Mouse (Mus musculus) ovary, adult 18-20 months (tissue): ENCODE data around the gene Rpl38.

Source experiments
- DNase-seq: peaks from one replicate; pipeline ENCODE4 v3.0.0; 2022; ENCODE audit warnings: low spot score, mixed read lengths

Gene Rpl38

DNA sequence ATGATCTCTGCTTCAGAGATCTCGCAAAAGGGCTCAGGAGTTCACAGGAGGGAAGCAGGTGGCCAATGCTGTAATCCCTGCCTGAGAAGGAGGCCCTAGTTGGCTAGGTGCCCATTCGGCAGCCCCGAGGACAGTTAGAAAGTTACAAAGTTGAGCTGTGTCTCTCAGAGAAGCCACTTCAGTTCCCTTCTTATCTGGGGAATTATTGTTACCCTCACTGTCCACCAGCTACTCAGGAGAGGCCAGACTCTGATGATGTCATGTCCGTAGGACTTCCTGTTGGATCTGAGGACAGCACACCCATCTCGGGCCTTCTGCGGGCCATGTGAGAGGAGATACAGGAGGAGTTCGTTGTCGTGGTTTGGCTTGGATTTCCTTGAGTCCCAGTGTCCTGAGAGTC lies 11.3 kb downstream of the Rpl38 start:
- no peak for DNase-seq

DNA sequence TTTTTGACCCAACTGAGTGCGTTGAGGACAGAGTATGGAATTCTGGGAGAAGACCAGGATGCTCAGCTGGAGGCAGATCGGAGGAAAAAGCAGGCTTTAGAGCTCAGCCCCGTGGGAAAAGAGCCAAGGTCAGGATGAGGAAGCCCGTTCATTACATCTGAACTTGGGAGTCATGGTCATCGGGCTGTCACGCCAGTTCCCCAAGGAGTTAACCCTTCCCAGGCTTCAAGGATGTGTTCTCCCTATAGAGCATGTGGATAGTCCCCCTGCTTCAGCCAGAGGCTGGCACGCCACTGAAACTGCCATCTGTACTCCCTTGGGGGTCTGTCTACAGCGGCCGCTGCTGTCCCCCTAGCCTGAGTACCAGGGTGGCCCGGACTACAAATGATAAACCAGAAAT lies 12.0 kb downstream of the Rpl38 start:
- peak; percentile 52 for DNase-seq

- DNase-seq: no peak
These were observed 12.7 kb downstream of the Rpl38 start for GRCm38 (mm10) chr11:114681054-114681453.

DNA sequence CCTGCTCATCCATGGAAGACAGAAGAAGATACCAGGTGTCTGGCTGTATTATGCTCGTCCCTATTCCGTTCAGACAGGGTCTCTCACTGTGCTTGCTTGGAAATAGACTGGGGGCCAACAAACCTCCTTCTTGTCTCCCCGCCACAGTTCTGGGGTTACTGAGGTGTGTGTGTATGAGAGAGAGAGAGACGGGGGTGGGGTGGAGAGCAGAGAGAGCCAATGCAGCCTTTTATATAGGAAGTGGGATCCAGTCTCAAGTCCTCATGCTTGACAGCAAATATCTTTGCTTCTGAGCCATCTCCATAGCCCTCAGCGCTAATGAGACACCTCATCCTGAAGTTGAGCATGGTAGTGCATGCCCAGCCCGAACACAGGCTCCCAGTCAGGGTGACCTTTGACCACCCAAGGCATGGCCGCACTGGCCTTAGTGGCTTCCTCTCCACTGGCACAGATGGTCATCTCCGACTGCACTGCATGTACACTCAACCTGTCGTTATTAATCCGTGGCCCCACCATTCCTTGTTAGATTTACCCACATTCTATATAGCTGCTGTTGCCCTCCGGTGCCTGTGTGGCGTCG lies 14.1 kb downstream of the Rpl38 start:
- no peak for DNase-seq

GRCm38 (mm10) chr11:114683029-114683721 lies 14.9 kb downstream of the Rpl38 start:
- no peak for DNase-seq

DNA sequence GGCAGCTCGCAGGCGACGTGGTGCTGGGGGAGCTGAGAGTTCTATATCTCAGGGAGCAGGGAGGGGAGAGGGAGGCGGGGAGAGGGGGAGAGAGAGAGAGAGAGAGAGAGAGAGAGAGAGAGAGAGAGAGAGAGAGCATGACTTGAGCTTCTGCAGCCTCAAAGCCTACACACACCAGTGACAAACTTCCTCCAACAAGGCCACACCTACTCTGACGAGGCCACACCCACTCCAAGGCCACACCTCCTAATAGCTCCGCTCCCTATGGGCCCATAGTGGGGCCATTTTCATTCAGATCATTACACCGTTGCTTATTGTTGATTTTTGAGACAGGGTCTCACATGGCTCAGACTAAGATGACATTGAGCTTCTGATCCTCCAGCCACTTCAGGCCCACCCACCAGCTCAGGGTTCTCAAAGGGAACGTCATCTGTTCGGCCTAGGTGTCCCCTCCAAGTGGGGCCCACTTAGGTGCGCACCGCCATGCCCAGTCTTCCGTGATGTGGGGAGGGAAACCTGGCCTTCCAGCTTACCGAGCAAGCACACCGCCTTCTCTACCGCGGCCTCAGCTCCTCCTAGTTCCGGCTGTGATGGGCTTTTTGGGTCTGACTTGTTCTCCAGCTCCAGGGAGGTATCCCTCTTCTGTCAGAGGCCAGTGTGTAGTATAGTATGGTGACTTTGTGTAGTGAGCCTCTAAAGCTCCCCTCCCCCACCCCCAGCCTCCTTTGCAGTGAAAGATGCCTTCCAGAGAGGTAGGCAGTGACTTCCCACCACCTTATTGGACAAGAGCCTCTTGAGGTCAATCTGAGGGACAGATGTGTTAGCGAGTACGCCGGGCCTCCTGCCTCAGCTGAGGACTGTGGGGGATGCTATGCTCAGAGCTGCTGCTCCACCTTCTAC lies 15.6 kb downstream of the Rpl38 start:
- no peak for DNase-seq

GRCm38 (mm10) chr11:114684627-114685373 lies 16.5 kb downstream of the Rpl38 start:
- DNase-seq: no peak

DNA sequence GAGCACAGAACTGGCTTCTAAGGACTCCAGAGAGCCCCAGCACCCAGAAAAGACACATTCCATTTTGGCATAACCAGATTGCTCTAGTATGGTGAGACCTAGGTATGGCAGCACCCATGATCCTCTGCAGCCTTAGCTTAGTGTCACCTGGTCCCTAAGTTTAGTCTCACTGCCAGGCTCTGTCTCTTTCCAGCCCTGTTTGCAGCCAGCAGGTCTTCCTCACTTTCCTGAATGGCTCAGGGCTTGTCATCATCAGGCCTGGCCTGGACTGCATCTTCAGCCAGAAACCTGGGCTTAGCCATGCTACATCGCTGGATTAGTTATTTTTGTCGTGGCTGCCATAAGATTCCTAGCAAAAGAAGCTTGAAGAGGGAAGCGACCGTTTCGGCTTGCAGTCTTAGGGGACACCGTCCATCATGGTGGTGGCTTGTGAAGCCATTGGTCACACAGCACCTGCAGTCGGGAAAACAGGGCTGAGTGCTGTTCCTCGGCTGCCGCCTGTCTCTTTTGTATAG lies 17.3 kb downstream of the Rpl38 start:
- DNase-seq: no peak

DNA sequence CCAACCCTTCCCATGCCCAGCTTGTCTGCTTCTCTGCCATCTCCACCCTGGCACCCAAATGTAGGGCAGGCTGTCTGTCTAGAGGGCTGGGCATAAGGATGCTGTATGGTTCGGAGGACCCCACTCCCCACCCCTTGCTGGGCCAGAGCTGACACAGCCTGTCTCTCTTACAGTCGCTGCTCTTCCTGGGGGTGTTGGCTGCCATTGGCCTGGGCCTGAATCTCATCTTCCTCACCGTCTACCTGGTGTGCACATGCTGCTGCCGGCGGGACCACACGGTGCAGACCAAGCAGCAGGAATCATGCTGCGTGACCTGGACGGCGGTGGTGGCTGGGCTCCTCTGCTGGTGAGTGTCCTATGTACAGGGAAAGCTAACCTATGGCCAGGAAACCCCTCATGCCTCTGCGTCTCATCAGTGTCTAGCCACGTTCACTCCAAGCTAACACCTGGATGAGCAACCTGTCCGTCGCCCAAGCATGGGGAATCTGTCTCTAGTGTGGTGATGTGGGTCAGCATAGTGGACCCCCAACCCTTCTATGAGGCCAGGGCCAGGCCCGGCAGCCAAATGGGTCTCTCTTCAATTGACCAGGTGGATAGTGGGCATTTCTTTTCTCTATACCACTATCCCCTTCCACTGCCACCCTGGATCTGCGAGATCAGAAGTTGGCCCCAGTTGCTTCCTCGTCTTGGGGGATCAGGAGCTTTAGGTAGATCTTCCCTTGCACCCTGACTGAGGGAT lies 18.1 kb downstream of the Rpl38 start:
- no peak for DNase-seq

GRCm38 (mm10) chr11:114687574-114688188 lies 19.4 kb downstream of the Rpl38 start:
- DNase-seq: no peak

- no peak for DNase-seq
These were observed 20.4 kb downstream of the Rpl38 start for GRCm38 (mm10) chr11:114688729-114689128.

DNA sequence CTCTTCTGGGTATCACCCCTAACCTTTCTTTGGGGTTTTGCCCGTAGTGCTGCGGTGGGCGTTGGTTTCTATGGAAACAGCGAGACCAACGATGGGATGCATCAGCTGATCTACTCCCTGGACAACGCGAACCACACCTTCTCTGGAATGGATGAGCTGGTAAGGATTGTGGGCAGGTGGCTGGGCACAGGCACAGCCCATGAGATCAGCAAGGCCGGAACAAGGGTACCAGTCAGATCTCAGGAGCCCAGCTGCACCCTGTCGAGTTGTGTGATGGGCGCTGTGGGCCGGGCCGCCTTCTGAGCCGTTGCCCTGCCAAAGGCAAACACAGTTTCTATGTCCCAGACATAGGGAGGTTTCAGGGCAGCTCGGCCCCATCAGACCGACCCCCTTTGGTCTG lies 21.9 kb downstream of the Rpl38 start:
- DNase-seq: no peak

DNA sequence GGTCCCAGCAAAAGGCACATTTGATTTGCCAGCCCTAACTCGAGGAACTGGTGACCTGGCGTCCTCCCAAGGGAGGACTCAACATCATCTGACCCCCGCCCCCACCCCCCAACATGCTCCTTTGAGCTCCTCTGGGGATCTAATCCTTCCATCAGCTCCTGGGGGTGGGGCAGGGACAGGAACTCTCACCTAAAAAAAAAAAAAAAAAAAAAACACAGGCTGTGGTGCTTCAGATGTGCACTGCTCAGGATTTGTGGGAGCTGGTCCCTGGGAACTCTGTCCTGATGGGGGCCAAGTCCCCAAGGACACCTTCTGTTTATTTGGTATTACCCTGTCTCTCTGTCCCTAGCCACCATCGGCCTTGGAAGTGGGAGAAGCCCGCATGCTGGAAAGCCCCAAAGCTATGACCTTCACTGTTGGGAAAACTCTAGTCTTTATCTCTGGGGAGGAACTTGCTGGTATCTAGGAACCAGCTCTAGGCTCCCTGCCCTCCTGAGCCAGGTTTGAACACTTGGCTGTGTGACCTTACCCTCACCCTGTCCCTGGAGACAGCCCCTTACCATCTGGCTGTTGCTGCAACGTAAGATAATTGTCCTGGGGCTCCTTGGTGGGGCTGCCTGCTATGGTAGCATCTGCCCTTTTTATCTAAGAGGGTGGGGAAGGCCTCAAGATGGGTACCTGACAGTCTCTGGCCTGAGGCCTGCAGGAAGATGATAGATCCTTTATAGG lies 23.3 kb downstream of the Rpl38 start:
- DNase-seq: peak; percentile 84

- DNase-seq: no peak
These were observed 24.3 kb downstream of the Rpl38 start for GRCm38 (mm10) chr11:114692601-114693000.

GRCm38 (mm10) chr11:114693456-114693855 lies 25.1 kb downstream of the Rpl38 start:
- DNase-seq: no peak

- DNase-seq: no peak
These were observed 26.1 kb downstream of the Rpl38 start for GRCm38 (mm10) chr11:114694451-114694850.

DNA sequence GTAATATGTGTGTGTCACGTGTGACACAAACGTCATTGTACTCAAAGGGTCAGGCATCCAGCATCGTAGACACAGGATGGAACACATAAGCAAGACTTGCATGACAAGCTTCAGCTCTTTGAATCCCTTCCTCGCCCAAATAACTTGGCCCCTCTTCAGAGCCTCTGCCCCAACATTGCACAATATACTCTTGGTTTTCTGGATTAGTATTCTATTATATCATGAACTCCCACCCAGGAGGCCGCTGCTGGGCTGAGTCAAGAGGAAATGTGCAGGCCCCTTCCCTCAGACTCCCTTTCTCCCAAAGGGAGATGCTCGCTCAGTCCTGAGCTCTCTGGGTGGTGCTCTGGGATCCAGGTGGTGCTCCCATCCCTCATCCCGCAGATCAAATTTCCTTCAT lies 30.2 kb downstream of the Rpl38 start:
- no peak for DNase-seq

- DNase-seq: no peak
These were observed 31.2 kb downstream of the Rpl38 start for GRCm38 (mm10) chr11:114699511-114699910.

DNA sequence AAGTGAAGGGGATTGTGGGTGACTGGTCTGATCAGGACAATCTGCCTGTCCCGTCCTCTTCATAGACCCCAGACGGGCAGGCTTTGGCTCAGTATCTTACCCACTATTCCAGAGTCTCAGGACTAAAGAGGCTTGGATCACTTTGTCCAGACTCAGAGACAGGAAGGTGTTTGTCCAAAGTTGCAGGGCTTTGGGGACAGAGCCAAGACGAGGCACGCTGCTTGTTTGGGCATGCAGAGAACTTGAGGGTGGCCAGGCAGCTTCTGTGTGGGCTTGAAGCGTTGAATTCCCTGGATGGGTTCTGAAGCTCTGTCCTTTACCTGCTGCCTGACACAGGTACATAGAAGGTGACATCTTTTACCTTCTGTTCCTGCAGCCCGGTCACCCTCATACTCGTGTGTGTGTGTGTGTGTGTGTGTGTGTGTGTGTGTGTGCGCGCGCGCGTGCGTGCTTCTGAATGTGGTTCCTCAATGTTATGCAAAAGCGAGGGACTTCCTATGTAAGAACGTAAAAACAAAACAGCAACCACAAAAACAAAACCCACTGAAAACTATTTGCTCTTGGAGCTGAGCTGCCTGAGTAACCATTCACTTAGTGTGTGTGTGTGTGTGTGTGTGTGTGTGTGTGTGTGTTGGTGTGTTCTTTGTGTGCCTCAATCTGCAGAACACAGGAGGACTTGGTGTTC lies 34.1 kb downstream of the Rpl38 start:
- DNase-seq: no peak

DNA sequence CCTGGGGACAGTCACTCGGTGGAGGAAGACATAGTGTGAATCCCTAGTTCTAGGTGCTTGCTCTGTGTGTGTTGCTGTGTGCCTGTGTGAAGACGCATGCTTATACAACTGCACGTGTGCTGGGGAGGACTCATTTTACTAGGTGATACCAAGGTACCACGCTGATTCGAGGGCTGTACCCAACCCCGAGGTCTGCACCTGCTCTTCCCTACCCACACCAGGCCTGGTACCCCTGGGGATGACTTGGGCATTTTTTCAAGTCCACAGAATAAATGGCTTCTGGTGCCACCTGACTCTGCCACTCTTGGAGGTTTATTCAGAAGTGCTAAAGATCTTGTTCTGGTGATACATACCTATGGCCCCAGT lies 34.7 kb downstream of the Rpl38 start:
- DNase-seq: no peak
